In the genomic region with DNA sequence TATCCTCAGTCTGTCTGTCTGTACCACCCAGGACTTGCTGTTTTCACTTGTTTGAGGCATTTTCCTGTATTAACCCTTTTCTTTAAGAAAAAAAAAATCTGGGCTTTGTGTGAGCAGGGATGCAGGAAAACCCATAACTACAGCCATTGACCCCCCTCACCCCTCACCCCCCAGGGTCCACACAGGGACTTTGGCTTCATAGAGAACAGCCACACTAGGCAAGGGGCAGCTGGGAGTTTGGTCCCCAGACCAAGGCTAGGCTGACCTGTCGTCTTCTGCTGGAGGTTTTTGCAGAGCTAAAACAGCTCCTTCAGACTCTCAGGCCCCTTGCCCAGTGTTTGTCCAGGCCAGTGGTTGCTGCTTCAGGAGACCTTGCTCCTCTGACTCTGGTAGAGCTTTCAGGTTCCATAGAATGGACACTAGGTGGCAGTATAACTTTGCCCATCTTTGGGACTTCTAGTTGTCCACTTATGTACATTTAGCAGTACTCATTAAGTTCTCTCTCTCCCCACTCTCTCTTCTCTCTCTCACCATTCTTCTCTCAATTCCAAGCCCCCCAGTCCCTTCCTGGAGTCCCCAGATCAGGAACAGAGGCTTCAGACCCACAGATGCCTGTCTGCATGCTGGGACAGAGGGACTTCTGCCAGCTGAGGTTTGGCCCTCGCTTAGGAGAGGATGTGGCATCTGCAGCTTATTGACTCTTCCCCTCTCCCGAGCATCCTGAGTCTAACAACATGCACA, we compare ENCODE assay signal across 8 mouse cellular contexts. TPM values are rescaled to one million over a fixed set of nuclear protein-coding genes. Genes with fewer than 3 reads are reported as not detected.
DNase-seq lines count a peak whose midpoint lies in the region; ATAC-seq and TF ChIP-seq lines count a peak whose summit lies in the region.

No protein-coding gene starts in this region.

- no peak for TF ChIP-seq EP300 in liver, embryonic 14.5 days (IDR thresholded peaks at IDR 0.05; ENCODE audit: low read depth)

- WGBS in limb, embryonic 11.5 days, result 55% methylated on average over 3 of the region's 3 CpGs
- 69% methylated on average over 3 of the region's 3 CpGs for WGBS in limb, embryonic 10.5 days
- 37% methylated on average over 3 of the region's 3 CpGs for WGBS in liver, embryonic 14.5 days (ENCODE audit: insufficient replicate concordance)
- WGBS in neural tube, embryonic 15.5 days, result 69% methylated on average over 3 of the region's 3 CpGs

- no peak overlapping the region for H3K27ac ChIP-seq in limb, embryonic 11.5 days (replicated peaks; ENCODE audit: low read depth, low read length)
- H3K27ac ChIP-seq in limb, embryonic 10.5 days, result no peak overlapping the region
- H3K27ac ChIP-seq in embryonic fibroblast, embryonic 13.5 days (ENCODE audit: insufficient read depth, low read length), result no peak overlapping the region
- H3K27ac ChIP-seq in liver, embryonic 14.5 days, result no peak overlapping the region
- no peak overlapping the region for H3K27ac ChIP-seq in neural tube, embryonic 15.5 days (replicated peaks)

- peak; percentile 64; the same call in 1 of the 2 replicates for TF ChIP-seq CTCF in brain, embryonic 14.5 days (IDR thresholded peaks at IDR 0.05; ENCODE audit: borderline replicate concordance, extremely low read depth, insufficient read depth, insufficient read length)
- 0 out of 2 replicates have a peak, but pooled peaks have one; percentile 7 for TF ChIP-seq CTCF in embryonic fibroblast, embryonic 13.5 days (IDR thresholded peaks at IDR 0.05; ENCODE audit: borderline replicate concordance, insufficient read depth, low read length)
- TF ChIP-seq CTCF in liver, embryonic 14.5 days (IDR thresholded peaks at IDR 0.05; ENCODE audit: low read depth), result peak; percentile 87

- no peak for TF ChIP-seq POLR2A in brain, embryonic 14.5 days (IDR thresholded peaks at IDR 0.05; ENCODE audit: borderline replicate concordance, extremely low read depth, insufficient read depth, insufficient read length, poor library complexity, severe bottlenecking)
- no peak for TF ChIP-seq POLR2A in embryonic fibroblast, embryonic 13.5 days (IDR thresholded peaks at IDR 0.05; ENCODE audit: low read depth, low read length)

- H3K36me3 ChIP-seq in limb, embryonic 11.5 days (ENCODE audit: control insufficient read depth, insufficient read depth, low read length), result no peaks in the 10 kb centered on the region
- H3K36me3 ChIP-seq in limb, embryonic 10.5 days, result peaks cover 27% of the 10 kb centered on the region
- H3K36me3 ChIP-seq in liver, embryonic 14.5 days (replicated peaks; ENCODE audit: control insufficient read depth, insufficient read depth, low read depth), result no peaks in the 10 kb centered on the region
- H3K36me3 ChIP-seq in neural tube, embryonic 15.5 days, result 0 out of 2 replicates have a peak, but pooled peaks cover 9% of the 10 kb centered on the region

- H3K4me3 ChIP-seq in limb, embryonic 11.5 days (ENCODE audit: low read depth, low read length), result no peak overlapping the region
- H3K4me3 ChIP-seq in limb, embryonic 10.5 days, result no peak overlapping the region
- H3K4me3 ChIP-seq in embryonic fibroblast, embryonic 13.5 days (ENCODE audit: insufficient read depth, low read length), result no peak overlapping the region
- H3K4me3 ChIP-seq in liver, embryonic 14.5 days (ENCODE audit: insufficient read depth in 1 of 2, low read depth in 2 of 2, low read length in 2 of 2), result no peak overlapping the region
- H3K4me3 ChIP-seq in neural tube, embryonic 15.5 days (replicated peaks), result no peak overlapping the region

- H3K9me3 ChIP-seq in limb, embryonic 11.5 days (ENCODE audit: control insufficient read depth, low read length), result no peaks in the 10 kb centered on the region
- H3K9me3 ChIP-seq in limb, embryonic 10.5 days (replicated peaks), result no peaks in the 10 kb centered on the region
- no peaks in the 10 kb centered on the region for H3K9me3 ChIP-seq in liver, embryonic 14.5 days (ENCODE audit: control insufficient read depth, low read length)
- H3K9me3 ChIP-seq in neural tube, embryonic 15.5 days (replicated peaks), result no peaks in the 10 kb centered on the region

- no peak overlapping the region for H3K9ac ChIP-seq in limb, embryonic 11.5 days (ENCODE audit: low read length)
- H3K9ac ChIP-seq in liver, embryonic 14.5 days (replicated peaks), result no peak overlapping the region
- no peak overlapping the region for H3K9ac ChIP-seq in neural tube, embryonic 15.5 days (replicated peaks)

- DNase-seq in limb, embryonic 11.5 days (ENCODE audit: low spot score), result peak; percentile 37
- DNase-seq in limb, embryonic 10.5 days (ENCODE audit: low spot score), result no peak
- peak; percentile 89 for DNase-seq in brain, embryonic 14.5 days (ENCODE audit: low read depth)
- peak; percentile 53 for DNase-seq in induced T-regulatory cell, adult 2 months (ENCODE audit: low read depth)
- DNase-seq in liver, embryonic 14.5 days (ENCODE audit: low read depth in 3 of 3, low spot score in 3 of 3), result peak; percentile 51 to 62 (median 57)
- no peak for DNase-seq in urinary bladder, adult 2 months (ENCODE audit: low spot score)

- ATAC-seq in limb, embryonic 11.5 days (ENCODE audit: insufficient number of reproducible peaks, low FRiP score, low TSS enrichment, low read depth), result no peak
- ATAC-seq in liver, embryonic 14.5 days (ENCODE audit: insufficient read depth), result peak; percentile 50; the same call in 1 of the 2 replicates
- peak; percentile 72 for ATAC-seq in neural tube, embryonic 15.5 days (ENCODE audit: low FRiP score)

- no peaks in the 10 kb centered on the region for H3K27me3 ChIP-seq in limb, embryonic 11.5 days (ENCODE audit: control insufficient read depth, insufficient read depth, low read length)
- no peaks in the 10 kb centered on the region for H3K27me3 ChIP-seq in limb, embryonic 10.5 days (ENCODE audit: low read depth, poor library complexity, severe bottlenecking)
- no peaks in the 10 kb centered on the region for H3K27me3 ChIP-seq in liver, embryonic 14.5 days (ENCODE audit: control insufficient read depth, insufficient read depth, low read length)
- H3K27me3 ChIP-seq in neural tube, embryonic 15.5 days (replicated peaks), result no peaks in the 10 kb centered on the region

- no peak overlapping the region for H3K4me2 ChIP-seq in limb, embryonic 11.5 days (ENCODE audit: low read depth, severe bottlenecking)
- no peak overlapping the region for H3K4me2 ChIP-seq in liver, embryonic 14.5 days (ENCODE audit: low read depth)
- H3K4me2 ChIP-seq in neural tube, embryonic 15.5 days, result no peak overlapping the region

- no peaks in the 10 kb centered on the region for H3K4me1 ChIP-seq in limb, embryonic 11.5 days (ENCODE audit: control insufficient read depth, insufficient read depth, low read length)
- no peaks in the 10 kb centered on the region for H3K4me1 ChIP-seq in limb, embryonic 10.5 days
- H3K4me1 ChIP-seq in embryonic fibroblast, embryonic 13.5 days (ENCODE audit: control insufficient read depth, insufficient read depth, low read length), result no peaks in the 10 kb centered on the region; the same call in 1 of the 2 replicates
- peaks cover 7 to 13% of the 10 kb centered on the region in 2 experiments for H3K4me1 ChIP-seq in liver, embryonic 14.5 days (replicated peaks; ENCODE audit: control insufficient read depth in 2 of 2, insufficient read depth in 2 of 2, low read length in 1 of 2)
- H3K4me1 ChIP-seq in neural tube, embryonic 15.5 days, result no peaks in the 10 kb centered on the region

RNA-seq across cellular contexts. Expression of gene Mindy4, which starts 29.5 kb away (rescaled TPM):
- polyA plus RNA-seq in limb, embryonic 11.5 days (2014; fragmentation: Nextera tagmentation; extraction: Ambion mirVana), result 17.2 and 17.4 TPM in 2 replicates
- polyA plus RNA-seq in limb, embryonic 10.5 days (2016; fragmentation: Nextera tagmentation; extraction: Ambion mirVana), result 15.5 and 16.2 TPM in 2 replicates
- 10.9 and 13.7 TPM in 2 replicates for polyA plus RNA-seq in brain, embryonic 14.5 days (2012; rRNA removed)
- 5.3 and 8.6 TPM in 2 replicates for polyA plus RNA-seq in embryonic fibroblast, embryonic 13.5 days (2011; ENCODE audit: insufficient read length, low read depth, missing spikeins)
- polyA plus RNA-seq in liver, embryonic 14.5 days (2012; rRNA removed), result 0.58 and 1.2 TPM in 2 replicates
- polyA plus RNA-seq in liver, embryonic 14.5 days (2014; fragmentation: Nextera tagmentation; extraction: Ambion mirVana), result 0.59 and 0.99 TPM in 2 replicates
- polyA plus RNA-seq in neural tube, embryonic 15.5 days (2015; fragmentation: Nextera tagmentation; extraction: Ambion mirVana), result 10.3 and 10.7 TPM in 2 replicates
- polyA plus RNA-seq in urinary bladder, adult 2 months (2012; rRNA removed), result 11.4 and 12.3 TPM in 2 replicates

RNA-seq across cellular contexts. Expression of gene Inmt, which starts 57.9 kb away (rescaled TPM):
- 0.13 and 0.17 TPM in 2 replicates for polyA plus RNA-seq in limb, embryonic 11.5 days (2014; fragmentation: Nextera tagmentation; extraction: Ambion mirVana)
- 0.26 and 0.40 TPM in 2 replicates for polyA plus RNA-seq in limb, embryonic 10.5 days (2016; fragmentation: Nextera tagmentation; extraction: Ambion mirVana)
- not detected in 2 replicates for polyA plus RNA-seq in brain, embryonic 14.5 days (2012; rRNA removed)
- polyA plus RNA-seq in embryonic fibroblast, embryonic 13.5 days (2011; ENCODE audit: insufficient read length, low read depth, missing spikeins), result not detected in 2 replicates
- polyA plus RNA-seq in liver, embryonic 14.5 days (2012; rRNA removed), result 0.04 and 0.13 TPM in 2 replicates
- polyA plus RNA-seq in liver, embryonic 14.5 days (2014; fragmentation: Nextera tagmentation; extraction: Ambion mirVana), result 0.09 and 0.18 TPM in 2 replicates
- not detected in 2 replicates for polyA plus RNA-seq in neural tube, embryonic 15.5 days (2015; fragmentation: Nextera tagmentation; extraction: Ambion mirVana)
- 246 and 312 TPM in 2 replicates for polyA plus RNA-seq in urinary bladder, adult 2 months (2012; rRNA removed)

Comparison
In these comparisons a context has a peak if more than half of its experiments do, and no peak if none do; other contexts are left out.
1. DNase-seq: peak in limb, embryonic 11.5 days (single experiment), brain, embryonic 14.5 days (single experiment), induced T-regulatory cell, adult 2 months (single experiment) and liver, embryonic 14.5 days (3 of 3); none in limb, embryonic 10.5 days (single experiment) and urinary bladder, adult 2 months (single experiment).
2. CTCF ChIP-seq: peak in every context shown above with its lines; median percentile 87 in liver, embryonic 14.5 days; 64 in brain, embryonic 14.5 days; 7 in embryonic fibroblast, embryonic 13.5 days.
3. RNA of gene Inmt, which starts 57.9 kb away (polyA plus RNA-seq): 246 to 312 TPM in urinary bladder, adult 2 months; 0.26 to 0.40 TPM in limb, embryonic 10.5 days, 0.04 to 0.18 TPM in liver, embryonic 14.5 days, 0.13 to 0.17 TPM in limb, embryonic 11.5 days, not detected in neural tube, embryonic 15.5 days, not detected in brain, embryonic 14.5 days and not detected in embryonic fibroblast, embryonic 13.5 days; every median in the first group is over 100 times any median in the second.